Mouse (Mus musculus) erythroblast, embryonic 14.5 days (primary cell): ENCODE data around the gene Gm17324. TPM values are rescaled to one million over a fixed set of nuclear protein-coding genes. Genes with fewer than 3 reads are reported as not detected.
A peak's percentile ranks its signal among the peaks of the same experiment; 100 is the strongest.
"Not testable (repeated sequence)": the region's sequence is repeated elsewhere in the genome, so short reads cannot be mapped to it uniquely, and the experiment has no call there.

Source experiments
- H3K27me3 ChIP-seq: 2 replicates; pipeline ENCODE4 v1.6.1; 2012; ENCODE audit warnings: inconsistent platforms; ENCODE audit not compliant: control insufficient read depth
- H3K36me3 ChIP-seq: 2 replicates; pipeline ENCODE4 v1.6.1; 2012; ENCODE audit warnings: mild to moderate bottlenecking, inconsistent platforms; ENCODE audit not compliant: control insufficient read depth
- H3K4me1 ChIP-seq: 2 replicates; pipeline ENCODE4 v1.6.1; 2012; ENCODE audit warnings: inconsistent platforms; ENCODE audit not compliant: control insufficient read depth
- H3K4me3 ChIP-seq: replicated peaks from 2 replicates; pipeline ENCODE3; 2012; ENCODE audit warnings: moderate library complexity, mild to moderate bottlenecking, inconsistent platforms
- H3K9me3 ChIP-seq: 2 replicates; pipeline ENCODE4 v1.6.1; 2012; ENCODE audit warnings: low read length, inconsistent platforms, mixed read lengths; ENCODE audit not compliant: control insufficient read depth
- GATA1 ChIP-seq: IDR thresholded peaks from 2 replicates; pipeline ENCODE4 v1.6.1; 2012; ENCODE audit warnings: low read length, inconsistent platforms, mixed read lengths
- TAL1 ChIP-seq: IDR thresholded peaks from 3 replicates; pipeline ENCODE4 v1.6.1; 2012; ENCODE audit warnings: low read length, inconsistent platforms, mixed read lengths
- polyA plus RNA-seq: library from polyadenylated mRNA; stranded (reverse); fragments of >175 nt; gene quantifications from 2 replicates; pipeline ENCODE4 v1.2.3, GENCODE M21; 2012

Gm17324 gene
- 0.15 and 0.23 TPM in 2 replicates for polyA plus RNA-seq

- peak; percentile 44; the same call in 1 of the 2 replicates for TF ChIP-seq GATA1
- TF ChIP-seq TAL1 = no peak
- H3K27me3 ChIP-seq = peaks cover 39% of the 10 kb centered on the region
- H3K4me3 ChIP-seq = peak within 1 kb of the TSS; percentile 70
- peaks cover 29% of the 10 kb centered on the region for H3K4me1 ChIP-seq
- peaks cover 41% of the 10 kb centered on the region for H3K36me3 ChIP-seq
- H3K9me3 ChIP-seq = peaks cover under 1% of the 10 kb centered on the region; the same call in 1 of the 2 replicates
Observed at GRCm38 (mm10) chr9:78447973-78448873, at the start of gene Gm17324, which contains the start of gene Mto1. Gm17324 (minus strand) TSS chr9:78448786. Mto1 (plus strand) TSS chr9:78448208.

DNA sequence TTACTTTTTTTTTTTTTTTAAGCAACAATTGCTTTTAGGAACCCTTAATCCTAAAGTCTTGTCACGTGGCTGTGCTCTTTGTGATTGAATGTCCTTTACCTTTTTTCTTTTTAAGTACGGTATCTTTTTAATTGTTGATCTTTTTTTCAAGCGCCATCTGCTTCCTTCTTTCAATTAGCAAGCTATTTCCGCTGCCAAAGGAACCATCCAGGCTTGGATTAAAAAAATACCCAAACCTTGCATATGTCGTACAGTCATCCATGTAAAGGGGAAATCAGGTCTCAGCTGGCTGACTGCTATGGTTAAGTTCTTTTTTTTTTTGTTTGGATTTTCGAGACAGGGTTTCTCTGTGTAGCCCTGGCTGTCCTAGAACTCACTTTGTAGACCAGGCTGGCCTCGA lies 44.6 kb upstream of the Gm17324 start:
- H3K9me3 ChIP-seq = no peaks in the 10 kb centered on the region
- peaks cover 15% of the 10 kb centered on the region for H3K27me3 ChIP-seq

DNA sequence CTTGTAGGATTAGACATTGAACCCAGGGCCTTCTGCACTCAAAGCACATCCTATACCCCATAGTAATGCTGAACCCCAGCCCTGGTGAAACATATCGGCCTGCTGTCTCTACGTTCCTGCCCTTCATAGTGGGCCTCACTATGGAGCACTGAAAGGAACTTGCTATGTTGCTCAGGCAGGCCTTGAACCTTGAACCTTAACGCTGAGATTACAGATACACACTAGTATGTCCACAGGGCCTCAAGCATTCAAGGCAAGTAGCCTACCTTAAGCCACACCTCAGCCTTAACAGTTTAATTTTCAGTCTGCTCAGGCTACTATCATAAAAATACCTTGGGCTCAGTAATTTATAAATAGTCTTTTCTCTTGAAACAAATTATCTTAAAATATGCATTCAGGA lies 43.7 kb upstream of the Gm17324 start:
- Histone ChIP-seq H3K9me3 (no peaks in the 10 kb centered on the region), H3K27me3 (peaks cover 20% of the 10 kb centered on the region), H3K4me1 (peaks cover 3% of the 10 kb centered on the region; the same call in 1 of the 2 replicates), H3K4me3 (no peak overlapping the region), H3K36me3 (no peaks in the 10 kb centered on the region)
- TF ChIP-seq TAL1 = no peak

More for the DNA sequence above, 44.6 kb upstream of the Gm17324 start:
- no peak overlapping the region for H3K4me3 ChIP-seq
- peaks cover 3% of the 10 kb centered on the region; the same call in 1 of the 2 replicates for H3K4me1 ChIP-seq
- TF ChIP-seq GATA1 = no peak
- H3K36me3 ChIP-seq = no peaks in the 10 kb centered on the region

DNA sequence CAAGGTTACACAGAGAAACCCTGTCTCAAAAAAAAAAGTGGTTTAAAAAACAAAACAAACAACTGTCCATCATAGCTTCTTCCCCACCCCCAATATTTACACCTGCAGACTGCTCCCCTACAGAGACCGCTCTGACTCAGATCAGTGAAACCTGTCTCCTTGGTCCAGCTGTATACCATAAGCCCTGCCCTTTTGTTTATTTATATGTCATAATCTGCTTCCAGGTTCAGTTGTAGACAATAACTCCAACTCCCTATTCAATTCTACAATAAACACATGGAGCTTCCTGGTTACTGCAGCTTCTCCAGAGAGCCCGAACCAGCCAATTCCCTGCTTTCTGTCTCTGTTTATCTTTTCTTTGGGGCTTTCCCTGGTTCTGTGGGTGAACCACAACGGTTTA lies 42.6 kb upstream of the Gm17324 start:
- no peaks in the 10 kb centered on the region for H3K9me3 ChIP-seq
- H3K4me1 ChIP-seq = peaks cover 3% of the 10 kb centered on the region; the same call in 1 of the 2 replicates
- no peaks in the 10 kb centered on the region for H3K36me3 ChIP-seq
- peaks cover 20% of the 10 kb centered on the region for H3K27me3 ChIP-seq
- H3K4me3 ChIP-seq = no peak overlapping the region
- TF ChIP-seq GATA1 (no peak), TAL1 (no peak)

GRCm38 (mm10) chr9:78488890-78489420 lies 40.4 kb upstream of the Gm17324 start, which contains the start of gene Eef1a1:
Eef1a1 (minus strand) TSS chr9:78489151.
- Histone ChIP-seq H3K4me3 (peak within 1 kb of the TSS; percentile 38), H3K4me1 (peaks cover 3% of the 10 kb centered on the region; the same call in 1 of the 2 replicates), H3K9me3 (no peaks in the 10 kb centered on the region), H3K36me3 (no peaks in the 10 kb centered on the region), H3K27me3 (peaks cover 18% of the 10 kb centered on the region)
- TF ChIP-seq GATA1 (no peak), TAL1 (no peak)

GRCm38 (mm10) chr9:78488021-78488420 lies 39.4 kb upstream of the Gm17324 start:
- not testable (repeated sequence) for H3K4me1 ChIP-seq, H3K4me3 ChIP-seq, H3K9me3 ChIP-seq, H3K36me3 ChIP-seq
- peaks cover 18% of the 10 kb centered on the region for H3K27me3 ChIP-seq

GRCm38 (mm10) chr9:78484660-78485059 lies 36.1 kb upstream of the Gm17324 start:
- H3K9me3 ChIP-seq = no peaks in the 10 kb centered on the region
- H3K4me3 ChIP-seq = no peak overlapping the region
- H3K36me3 ChIP-seq = peaks cover 14% of the 10 kb centered on the region
- TF ChIP-seq TAL1 (no peak), GATA1 (no peak)
- H3K27me3 ChIP-seq = peaks cover 16% of the 10 kb centered on the region
- H3K4me1 ChIP-seq = peaks cover 26% of the 10 kb centered on the region

DNA sequence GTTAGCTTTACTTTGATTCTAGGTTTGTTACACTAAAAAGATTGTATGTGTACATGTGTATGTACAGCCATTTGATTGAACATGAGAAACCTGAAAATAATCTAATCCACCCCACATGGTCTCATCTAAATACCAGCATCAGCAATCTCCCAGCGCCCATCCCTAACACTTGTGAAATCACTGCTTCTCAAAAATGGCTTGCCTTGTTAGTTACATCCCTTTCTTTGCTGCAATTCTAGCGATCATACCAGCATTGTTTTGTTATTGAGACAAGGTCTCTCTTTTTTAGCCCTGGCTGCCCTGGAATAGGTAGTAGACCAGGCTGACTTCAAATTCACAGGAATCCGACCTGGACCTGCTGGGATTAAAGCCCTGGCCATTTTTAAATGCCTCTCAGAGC lies 33.8 kb upstream of the Gm17324 start:
- H3K9me3 ChIP-seq = no peaks in the 10 kb centered on the region
- peaks cover 38% of the 10 kb centered on the region for H3K4me1 ChIP-seq
- H3K27me3 ChIP-seq = peaks cover under 1% of the 10 kb centered on the region; the same call in 1 of the 2 replicates
- peak overlapping the region; percentile 87 for H3K4me3 ChIP-seq
- H3K36me3 ChIP-seq = peaks cover 35% of the 10 kb centered on the region
- no peak for TF ChIP-seq TAL1
- no peak for TF ChIP-seq GATA1
